Mouse (Mus musculus) cerebral cortex, adult 2 months (tissue): Measurements from ENCODE around the gene Tas2r129.

ENCODE experiments used
- WGBS: fragments of 180-500 bp; shearing (Covaris S2); methylation state at CpG from one replicate; pipeline ENCODE4 v1.1.7; 2018; 5-methylcytosine and 5-hydroxymethylcytosine counted together

Tas2r129 gene

DNA sequence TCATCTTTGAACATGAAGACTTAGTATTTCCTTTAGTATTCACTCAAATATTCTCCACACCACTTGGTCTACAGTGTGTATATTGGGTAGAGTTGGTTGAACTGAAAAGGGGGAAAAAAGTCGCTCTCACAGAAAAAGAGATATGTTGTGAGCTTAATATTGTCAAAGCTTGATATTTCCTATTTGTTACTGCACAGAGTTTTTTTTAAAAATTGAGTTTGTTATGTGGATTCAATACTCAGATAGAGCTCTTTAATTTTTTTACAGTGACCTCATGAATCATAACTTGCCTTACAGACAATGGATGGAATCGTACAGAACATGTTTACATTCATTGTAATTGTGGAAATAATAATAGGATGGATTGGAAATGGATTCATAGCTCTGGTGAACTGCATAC is at the start of gene Tas2r129:
Gene Tas2r129, plus strand, starts transcription at position 301 of the 400 bp plus-strand sequence.
- 75% methylated on average over 2 of the region's 2 CpGs for WGBS

- WGBS, result 83% methylated on average over 3 of the region's 3 CpGs
These were observed 41.6 kb upstream of the Tas2r129 start, which contains the start of gene Tas2r125 for GRCm38 (mm10) chr6:132909351-132909750. Gene Tas2r125, plus strand, starts transcription at chr6:132909651.

- WGBS, result 67% methylated on average over 1 of the region's 1 CpGs
These were observed 6.9 kb downstream of the Tas2r129 start, which contains the start of gene Tas2r131 for GRCm38 (mm10) chr6:132957819-132958218. Gene Tas2r131, minus strand, starts transcription at chr6:132957919.

DNA sequence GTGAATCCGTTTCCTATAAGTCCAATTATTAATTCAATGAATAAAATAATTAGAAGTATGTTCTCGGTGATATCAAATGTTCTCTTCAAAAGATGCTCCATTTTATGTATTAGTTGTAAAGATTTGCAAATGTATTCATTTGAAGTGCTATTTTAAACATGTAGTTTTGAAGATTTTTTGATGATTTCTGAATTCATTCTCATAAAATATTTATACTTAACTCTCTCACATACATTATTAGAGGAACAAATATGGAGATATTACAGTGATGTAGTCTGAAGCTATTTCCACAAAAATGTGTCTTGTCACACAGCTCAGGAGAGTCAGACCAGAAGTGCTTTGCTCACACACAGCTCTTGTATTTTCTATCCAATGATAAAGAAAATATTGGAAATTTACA is 30.0 kb downstream of the Tas2r129 start, which contains the start of gene Tas2r109:
Gene Tas2r109, minus strand, starts transcription at position 101 of the 400 bp plus-strand sequence.
- WGBS, result 71% methylated on average over 2 of the region's 2 CpGs
